Mouse (Mus musculus): ENCODE measurements around the gene B3gnt2.

The B3gnt2 gene

GRCm38 (mm10) chr11:22815143-22815542, 45.6 kb downstream of the B3gnt2 start:
- DNase-seq (ENCODE audit: low spot score): no peak

GRCm38 (mm10) chr11:22813921-22814704, 46.6 kb downstream of the B3gnt2 start:
- no peak for DNase-seq (ENCODE audit: low spot score)

GRCm38 (mm10) chr11:22813427-22813826, 47.3 kb downstream of the B3gnt2 start:
- no peak for DNase-seq (ENCODE audit: low spot score)

- DNase-seq (ENCODE audit: low spot score): no peak
These were observed 49.3 kb downstream of the B3gnt2 start for GRCm38 (mm10) chr11:22811413-22811812.

GRCm38 (mm10) chr11:22809465-22810096, 51.2 kb downstream of the B3gnt2 start:
- no peak for DNase-seq (ENCODE audit: low spot score)

- DNase-seq (ENCODE audit: low spot score): no peak
These were observed 52.7 kb downstream of the B3gnt2 start for GRCm38 (mm10) chr11:22808040-22808439.

GRCm38 (mm10) chr11:22805171-22805570, 55.6 kb downstream of the B3gnt2 start:
- no peak for DNase-seq (ENCODE audit: low spot score)

- DNase-seq (ENCODE audit: low spot score): no peak
These were observed 60.8 kb downstream of the B3gnt2 start for GRCm38 (mm10) chr11:22799987-22800424.

GRCm38 (mm10) chr11:22798916-22799315, 61.8 kb downstream of the B3gnt2 start:
- no peak for DNase-seq (ENCODE audit: low spot score)

- no peak for DNase-seq (ENCODE audit: low spot score)
These were observed 66.0 kb downstream of the B3gnt2 start for GRCm38 (mm10) chr11:22794734-22795133.

- no peak for DNase-seq (ENCODE audit: low spot score)
These were observed 66.9 kb downstream of the B3gnt2 start for GRCm38 (mm10) chr11:22793881-22794203.

- DNase-seq (ENCODE audit: low spot score): no peak
These were observed 67.4 kb downstream of the B3gnt2 start for GRCm38 (mm10) chr11:22793176-22793880.

GRCm38 (mm10) chr11:22792149-22792548, 68.6 kb downstream of the B3gnt2 start:
- DNase-seq (ENCODE audit: low spot score): no peak

- DNase-seq (ENCODE audit: low spot score): no peak
These were observed 69.0 kb downstream of the B3gnt2 start for GRCm38 (mm10) chr11:22791726-22792125.

- DNase-seq (ENCODE audit: low spot score): no peak
These were observed 72.9 kb downstream of the B3gnt2 start for GRCm38 (mm10) chr11:22787833-22788232.

GRCm38 (mm10) chr11:22784477-22784876, 76.3 kb downstream of the B3gnt2 start:
- DNase-seq (ENCODE audit: low spot score): no peak

GRCm38 (mm10) chr11:22782705-22783124, 78.0 kb downstream of the B3gnt2 start:
- DNase-seq (ENCODE audit: low spot score): no peak

- no peak for DNase-seq (ENCODE audit: low spot score)
These were observed 79.6 kb downstream of the B3gnt2 start for GRCm38 (mm10) chr11:22781190-22781589.

GRCm38 (mm10) chr11:22780761-22781160, 80.0 kb downstream of the B3gnt2 start:
- DNase-seq (ENCODE audit: low spot score): no peak

- no peak for DNase-seq (ENCODE audit: low spot score)
These were observed 80.8 kb downstream of the B3gnt2 start for GRCm38 (mm10) chr11:22779821-22780551.

- no peak for DNase-seq (ENCODE audit: low spot score)
These were observed 82.2 kb downstream of the B3gnt2 start for GRCm38 (mm10) chr11:22778596-22778995.

GRCm38 (mm10) chr11:22777531-22777930, 83.2 kb downstream of the B3gnt2 start:
- DNase-seq (ENCODE audit: low spot score): no peak
